Mouse (Mus musculus): Measurements from ENCODE around the gene Tnfrsf21.

Gene Tnfrsf21

DNA sequence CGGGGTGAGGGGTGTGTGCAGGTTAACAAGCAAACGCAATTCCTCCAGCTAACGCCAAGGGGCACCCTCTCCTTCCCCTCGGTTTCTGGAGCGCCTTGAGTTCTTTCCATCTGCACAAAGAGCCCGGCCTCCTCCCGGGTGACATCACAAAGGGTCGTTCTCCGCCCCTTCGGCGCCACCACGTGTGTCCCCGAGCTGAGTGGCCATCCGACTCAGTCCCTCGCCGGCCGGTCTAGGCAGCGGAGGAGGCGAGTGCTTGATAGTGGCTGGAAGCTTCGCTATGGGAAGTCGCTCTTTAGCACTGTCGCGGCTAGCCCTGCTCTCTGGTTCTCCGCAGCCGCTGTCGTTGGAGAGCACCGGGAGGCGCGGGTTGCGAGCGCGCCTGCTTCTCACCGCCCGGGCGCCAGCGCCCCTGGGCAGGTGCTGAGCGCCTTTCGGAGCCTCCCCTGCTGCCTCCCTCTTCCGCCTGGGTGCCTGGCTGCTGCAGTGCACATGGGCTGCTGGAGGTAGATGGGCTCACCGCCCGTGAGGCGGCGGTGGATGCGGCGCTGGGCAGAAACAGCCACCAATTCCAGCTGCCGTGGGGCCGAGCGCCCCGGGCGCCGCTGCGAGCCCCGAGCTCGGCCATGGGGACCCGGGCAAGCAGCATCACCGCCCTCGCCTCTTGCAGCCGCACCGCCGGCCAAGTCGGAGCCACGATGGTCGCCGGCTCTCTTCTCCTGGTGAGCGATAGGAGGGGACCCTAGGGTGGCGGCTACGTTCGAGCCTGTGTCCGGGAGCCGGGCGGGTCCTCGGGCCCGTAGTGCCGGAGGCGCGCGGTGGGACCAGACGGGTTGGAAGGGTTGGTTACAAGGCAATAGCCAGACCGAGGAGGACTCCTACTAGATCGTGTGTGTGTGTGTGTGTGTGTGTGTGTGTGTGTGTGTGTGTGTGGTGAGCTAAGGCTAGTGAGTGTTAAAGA is at the start of gene Tnfrsf21:
Tnfrsf21 (plus strand) TSS at position 185 of the 961 bp plus-strand sequence.
- peak; percentile 92 to 95 for DNase-seq (ENCODE audit: low spot score in 2 of 2)

- DNase-seq (ENCODE audit: low spot score in 2 of 2) = no peak
Observed at GRCm38 (mm10) chr17:42968174-42968573, 48.2 kb upstream of the Tnfrsf21 start.

DNA sequence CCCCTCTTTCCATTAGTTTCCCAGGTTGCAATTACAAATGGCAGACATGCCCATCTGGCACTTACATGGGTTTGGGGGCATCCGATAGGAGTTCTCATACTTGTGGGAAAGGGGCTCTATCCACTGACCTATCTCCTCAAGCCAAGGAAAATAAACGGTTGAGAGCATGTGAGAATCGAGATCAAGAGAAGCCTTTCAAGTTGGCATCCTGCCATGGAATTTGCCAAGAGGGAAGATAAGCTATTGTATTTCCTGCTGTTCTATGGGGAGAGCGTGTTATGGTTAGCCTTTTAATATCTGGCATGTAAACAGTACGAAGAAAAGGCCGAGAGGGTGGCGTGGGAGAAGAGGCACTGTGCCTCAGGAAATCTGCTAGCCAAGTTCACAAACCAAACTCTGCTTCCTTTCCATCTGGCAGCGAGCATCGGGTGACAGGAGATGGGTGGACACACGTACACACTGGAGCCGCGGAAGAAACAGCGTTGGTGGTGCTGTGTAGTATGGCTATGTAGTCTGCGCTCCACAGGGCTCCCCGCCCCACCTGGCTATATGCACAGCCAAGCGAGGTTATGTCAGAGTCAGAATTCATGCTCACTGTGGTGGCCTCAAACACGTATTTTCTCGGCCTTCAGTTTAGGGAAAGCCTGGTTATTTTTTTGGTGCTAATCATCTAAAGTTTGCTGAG is 40.9 kb upstream of the Tnfrsf21 start:
- no peak for DNase-seq (ENCODE audit: low spot score in 2 of 2)

- DNase-seq (ENCODE audit: low spot score in 2 of 2) = no peak
Observed at GRCm38 (mm10) chr17:42977766-42978165, 38.6 kb upstream of the Tnfrsf21 start.

- DNase-seq (ENCODE audit: low spot score in 2 of 2) = no peak
Observed at GRCm38 (mm10) chr17:42978345-42978744, 38.0 kb upstream of the Tnfrsf21 start.

- DNase-seq (ENCODE audit: low spot score in 2 of 2) = no peak
Observed at GRCm38 (mm10) chr17:42981806-42982205, 34.5 kb upstream of the Tnfrsf21 start.

- no peak for DNase-seq (ENCODE audit: low spot score in 2 of 2)
Observed at GRCm38 (mm10) chr17:42982568-42982967, 33.8 kb upstream of the Tnfrsf21 start.

DNA sequence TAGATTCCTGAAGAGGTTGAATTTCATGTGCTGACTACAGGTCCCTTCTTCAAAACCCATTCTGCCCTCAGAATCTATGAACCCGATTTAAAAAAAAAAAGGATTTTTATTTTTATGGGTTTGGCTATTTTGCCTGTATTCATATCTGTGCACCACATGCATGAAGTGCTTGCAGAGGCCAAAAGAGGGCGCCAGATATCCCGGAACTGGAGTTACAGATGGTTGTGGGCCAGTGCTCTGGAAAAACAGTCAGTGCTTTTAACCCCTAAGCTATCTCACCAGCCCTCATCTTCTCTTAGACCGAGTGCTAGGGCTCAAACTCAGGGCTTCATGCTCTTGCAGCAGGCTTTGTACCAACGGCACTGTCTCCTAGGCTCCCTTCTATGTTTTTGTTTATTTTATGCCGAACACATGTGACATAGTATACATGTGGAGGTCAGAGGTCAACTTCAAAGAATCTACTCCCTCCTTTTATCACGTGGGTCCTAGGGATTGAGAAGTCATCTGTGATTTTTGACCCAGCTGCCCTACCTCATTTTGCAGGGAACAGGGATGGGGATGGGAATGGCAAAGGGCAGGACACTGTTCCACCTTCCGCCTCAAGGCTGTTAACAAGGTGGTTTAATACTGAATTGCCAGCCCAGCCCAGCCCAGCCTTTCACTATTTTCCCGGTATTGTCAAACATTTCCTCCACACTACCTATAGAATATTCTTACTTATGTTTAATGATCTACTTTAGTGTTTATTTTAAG is 30.3 kb upstream of the Tnfrsf21 start:
- DNase-seq (ENCODE audit: low spot score in 2 of 2) = no peak

DNA sequence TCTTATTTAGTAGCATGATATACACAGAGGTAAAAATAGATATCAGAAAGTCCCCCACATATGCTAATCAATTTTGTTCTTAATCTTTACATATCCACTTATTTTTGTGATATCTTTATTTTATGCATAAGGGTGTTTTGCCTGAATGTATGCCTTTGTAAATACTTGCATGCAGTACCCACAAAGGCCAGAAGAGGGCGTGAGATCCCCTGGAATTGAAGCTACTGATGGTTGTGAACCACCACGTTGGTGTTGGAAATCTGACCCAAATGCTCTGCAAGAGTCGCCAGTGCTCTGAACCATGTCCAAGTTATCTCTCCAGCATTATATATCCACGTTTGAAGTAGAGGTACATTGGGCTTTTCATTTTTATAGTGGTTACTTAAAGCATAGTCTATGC is 28.7 kb upstream of the Tnfrsf21 start:
- no peak for DNase-seq (ENCODE audit: low spot score in 2 of 2)

DNA sequence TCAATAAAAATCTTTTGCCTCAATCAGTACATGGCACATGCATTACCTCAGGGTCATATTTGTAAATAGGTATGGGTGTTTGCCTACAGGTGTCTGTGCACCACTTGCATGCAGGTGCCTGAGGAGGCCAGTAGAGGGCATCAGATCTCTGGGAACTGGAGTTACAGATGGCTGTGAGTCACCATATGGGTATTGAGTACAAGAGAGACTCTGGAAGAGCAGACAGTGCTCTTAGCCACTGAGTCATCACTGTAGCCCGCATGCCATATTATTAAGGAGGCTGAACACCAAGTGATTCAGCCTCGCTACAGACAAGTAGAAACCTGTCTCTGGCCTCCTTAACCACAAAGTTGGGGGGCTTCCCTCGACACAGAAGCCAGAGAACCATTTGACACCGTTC is 26.4 kb upstream of the Tnfrsf21 start:
- DNase-seq (ENCODE audit: low spot score in 2 of 2) = no peak

DNA sequence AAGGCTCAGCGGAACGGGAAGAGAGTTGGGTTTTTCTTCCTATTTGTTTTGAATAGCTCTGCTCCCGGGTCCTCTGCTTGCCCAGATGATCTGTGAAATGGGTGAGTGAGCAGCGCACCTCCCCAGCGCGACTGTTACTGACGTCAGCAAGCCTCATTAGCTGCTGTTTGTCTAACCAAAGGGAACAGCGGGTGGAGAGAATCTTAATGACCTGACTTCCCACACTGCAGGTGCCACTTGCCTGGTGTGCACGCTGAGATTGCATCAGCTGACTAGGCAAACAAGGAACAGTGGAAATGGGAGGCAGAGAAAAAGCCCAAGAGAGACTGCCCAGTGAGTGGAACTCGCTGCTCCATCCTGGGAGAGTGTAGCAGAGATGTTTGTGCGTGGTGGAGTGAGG is 25.2 kb upstream of the Tnfrsf21 start:
- DNase-seq (ENCODE audit: low spot score in 2 of 2) = no peak

- DNase-seq (ENCODE audit: low spot score in 2 of 2) = no peak
Observed at GRCm38 (mm10) chr17:42999446-42999977, 16.8 kb upstream of the Tnfrsf21 start.

DNA sequence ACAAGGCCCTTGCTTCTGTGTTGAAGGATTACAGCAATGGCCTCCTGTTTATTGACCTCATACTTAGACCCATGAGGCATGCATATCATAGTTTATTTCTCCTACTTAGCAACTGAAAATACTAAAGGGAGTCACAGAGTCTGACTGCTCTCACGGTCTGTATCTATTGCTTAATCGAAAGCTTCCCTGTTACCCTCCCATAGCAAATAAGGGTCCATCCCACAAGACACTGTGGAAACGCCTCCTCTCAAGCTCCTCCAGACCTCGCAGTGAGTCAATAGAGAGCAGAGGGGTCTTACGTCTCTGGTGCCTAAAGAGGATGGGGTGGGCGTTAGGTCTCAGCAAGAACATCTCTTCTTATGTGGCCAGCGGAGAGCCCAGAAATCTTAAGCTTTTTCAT is 15.8 kb upstream of the Tnfrsf21 start:
- DNase-seq (ENCODE audit: low spot score in 2 of 2) = no peak

- no peak for DNase-seq (ENCODE audit: low spot score in 2 of 2)
Observed at GRCm38 (mm10) chr17:43012718-43013117, 3.6 kb upstream of the Tnfrsf21 start.

DNA sequence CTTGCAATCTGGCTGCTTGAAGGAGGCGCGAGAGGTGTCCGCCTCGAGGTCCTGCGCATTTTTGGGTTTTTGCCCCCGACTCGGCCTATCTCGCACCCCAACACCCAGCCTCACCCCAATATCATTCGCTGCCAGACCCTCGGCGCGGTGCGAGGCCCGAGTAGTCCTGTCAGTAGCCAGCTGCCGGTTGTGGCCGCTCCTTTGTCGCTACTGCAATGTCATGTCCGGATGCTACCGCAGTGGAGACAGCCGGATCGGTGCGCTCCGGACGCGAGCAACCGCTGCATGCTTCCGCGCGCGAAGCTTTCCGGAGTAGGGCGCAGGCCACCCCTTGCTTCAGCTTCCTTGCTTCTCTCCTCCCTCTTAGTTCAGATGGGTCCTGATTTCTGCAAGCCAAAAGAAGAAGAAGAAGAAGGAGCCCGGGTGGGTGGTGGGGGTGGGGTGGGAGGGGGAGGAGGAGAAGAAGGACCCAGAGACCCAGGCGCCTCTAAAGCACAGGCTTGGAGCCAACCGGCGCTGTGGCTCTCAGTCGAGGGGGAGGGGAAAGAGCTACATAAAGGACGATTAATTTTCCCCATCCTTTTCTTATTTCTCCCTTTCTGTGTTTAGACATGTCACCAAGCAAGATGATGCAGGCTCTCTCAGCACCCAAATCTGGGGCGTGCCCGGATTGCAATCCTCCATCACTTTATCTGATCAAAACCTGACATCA is 1.1 kb downstream of the Tnfrsf21 start:
- peak in 1 of 2 experiments; percentile 46 for DNase-seq (ENCODE audit: low spot score in 2 of 2)

- DNase-seq (ENCODE audit: low spot score in 2 of 2) = no peak
Observed at GRCm38 (mm10) chr17:43018071-43018470, 1.7 kb downstream of the Tnfrsf21 start.

DNA sequence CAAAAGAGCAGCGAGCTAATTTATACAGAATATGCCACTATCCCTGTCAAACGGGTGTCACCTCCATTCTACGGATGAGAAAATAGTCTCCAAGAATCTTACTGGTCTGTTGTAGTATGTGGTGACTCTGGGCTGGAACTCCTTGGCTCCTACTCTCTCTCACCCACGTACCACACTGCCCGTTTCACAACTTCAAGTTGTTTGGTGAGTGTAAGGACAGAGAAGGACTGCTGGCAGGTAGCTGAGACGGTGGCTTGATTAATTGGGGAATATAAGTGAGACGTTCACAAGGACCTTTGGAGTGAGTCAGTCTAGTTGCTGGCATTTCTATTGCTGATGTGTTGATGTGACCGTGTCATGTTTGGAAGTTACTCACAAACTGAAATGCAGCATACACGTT is 3.3 kb downstream of the Tnfrsf21 start:
- no peak for DNase-seq (ENCODE audit: low spot score in 2 of 2)

DNA sequence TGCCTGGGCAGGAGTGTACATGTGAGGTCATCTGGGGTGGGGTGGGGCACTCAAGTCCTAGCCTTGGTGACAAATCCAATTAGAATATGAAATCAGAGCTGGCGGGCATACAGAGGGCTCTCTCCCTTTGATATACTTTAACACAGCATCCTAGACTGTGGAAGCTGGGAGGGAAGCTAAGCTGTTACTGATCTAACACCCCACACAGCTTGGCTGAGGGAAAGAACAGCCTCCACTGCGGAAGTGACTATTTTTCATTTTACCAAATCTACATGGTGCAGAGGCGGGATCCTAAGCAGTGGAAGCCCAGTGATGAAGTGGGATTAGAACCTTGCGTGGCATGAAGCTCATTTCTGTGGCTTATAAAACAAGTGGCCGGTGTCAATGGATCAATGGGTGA is 4.7 kb downstream of the Tnfrsf21 start:
- DNase-seq (ENCODE audit: low spot score in 2 of 2) = peak; percentile 26 to 46

DNA sequence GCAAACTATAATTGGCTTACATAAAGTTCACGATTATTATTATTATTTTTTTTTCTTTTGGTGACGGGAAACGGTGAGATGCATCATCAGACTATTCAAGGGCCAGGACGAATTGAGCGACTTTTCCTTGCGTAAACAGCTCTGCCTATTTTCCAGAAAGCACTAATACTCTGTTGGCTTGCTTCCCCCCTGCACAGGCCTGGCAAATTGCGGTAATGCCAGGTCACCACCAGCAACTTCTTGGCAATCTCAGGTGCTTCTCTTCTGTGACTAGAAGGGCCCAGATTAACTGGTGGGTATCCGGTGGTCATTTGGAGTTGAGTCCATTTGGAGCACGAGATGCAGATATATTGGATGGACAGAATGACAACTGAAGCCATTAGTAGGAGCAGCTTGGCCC is 5.7 kb downstream of the Tnfrsf21 start:
- DNase-seq (ENCODE audit: low spot score in 2 of 2) = no peak

DNA sequence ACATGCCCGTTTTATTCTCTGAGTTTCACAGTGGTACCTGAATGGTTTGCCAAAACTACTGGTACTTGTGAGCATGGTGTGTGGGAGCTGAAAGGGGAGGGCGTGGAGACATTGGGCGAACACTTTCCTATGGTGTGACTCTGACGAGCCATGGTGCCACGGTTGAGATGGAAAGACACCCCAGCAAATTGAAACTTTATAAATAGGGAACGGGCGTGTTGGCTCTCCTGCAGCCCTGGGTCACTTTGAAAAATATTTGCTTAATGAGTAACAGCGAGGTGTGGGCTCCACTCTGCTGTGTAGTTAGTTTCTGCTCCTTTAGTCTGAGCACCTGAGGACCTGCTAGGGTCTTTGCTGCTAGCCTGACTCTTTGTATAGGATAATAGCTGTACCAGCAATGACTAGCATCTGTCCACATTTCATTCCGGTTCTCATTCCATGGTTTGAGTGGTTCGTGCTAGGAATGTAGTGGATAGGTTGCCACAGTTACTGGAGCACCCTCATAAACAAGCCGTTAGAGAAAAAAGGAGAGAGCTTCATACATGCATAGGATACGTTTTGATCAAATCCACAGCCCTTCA is 7.4 kb downstream of the Tnfrsf21 start:
- DNase-seq (ENCODE audit: low spot score in 2 of 2) = no peak

DNA sequence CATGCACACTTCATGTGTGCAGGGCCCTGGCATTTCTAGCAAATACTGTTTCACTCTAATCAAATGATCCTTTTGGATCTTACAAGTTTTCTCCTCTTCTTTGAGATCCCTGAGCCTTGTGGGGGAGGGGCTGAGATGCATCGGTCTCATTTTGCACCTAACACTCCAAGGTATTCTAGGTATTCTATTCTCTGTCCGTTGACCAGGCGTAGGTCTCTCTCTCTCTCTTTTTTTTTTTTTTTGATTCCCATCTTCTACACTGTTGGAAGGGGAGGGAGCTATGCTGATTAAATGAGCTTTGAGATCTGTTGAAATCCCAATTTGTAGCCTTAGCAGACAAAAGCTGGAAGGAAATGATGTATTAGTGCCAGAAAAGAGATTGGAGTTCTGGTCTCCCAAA is 8.2 kb downstream of the Tnfrsf21 start:
- DNase-seq (ENCODE audit: low spot score in 2 of 2) = no peak
